34 mouse cellular contexts compared by ENCODE assay signal in the genomic region with DNA sequence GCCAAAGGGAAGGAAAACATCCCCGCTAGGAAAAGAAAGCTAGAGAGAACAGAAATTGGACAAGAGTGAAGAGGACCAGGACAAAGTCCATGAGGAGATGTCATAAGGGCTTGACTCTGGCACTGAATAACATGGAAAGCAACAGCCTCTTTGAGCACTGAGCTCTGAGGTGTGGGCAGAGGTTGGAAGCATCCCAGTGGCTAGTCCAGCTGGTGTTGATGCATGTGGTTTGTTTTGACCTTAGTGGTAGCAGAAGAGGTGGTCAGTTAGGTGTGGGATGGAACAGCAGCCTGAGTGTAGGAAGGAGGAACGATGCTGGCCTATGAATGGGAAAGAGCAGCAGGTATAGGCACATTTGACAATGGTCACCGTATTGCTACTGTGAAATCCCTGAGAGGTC.
"Had no signal": no experiment of that assay in that cellular context is flagged by ENCODE, and none has a peak within 500 bp of the region (broad histone marks: within the 10 kb centered on the region; RNA-seq: fewer than 3 reads in every experiment).

No protein-coding gene starts in this region.

- H3K4me2 ChIP-seq: heart, embryonic 11.5 days; heart, embryonic 12.5 days; heart, embryonic 13.5 days; heart, embryonic 15.5 days; hindbrain, embryonic 12.5 days; hindbrain, embryonic 13.5 days; hindbrain, embryonic 14.5 days; hindbrain, embryonic 15.5 days; intestine, embryonic 15.5 days; kidney, embryonic 15.5 days had no signal

- H3K27me3 ChIP-seq: heart, embryonic 12.5 days; heart, embryonic 13.5 days; heart, embryonic 15.5 days; hindbrain, embryonic 12.5 days; hindbrain, embryonic 13.5 days; hindbrain, embryonic 15.5 days; intestine, embryonic 15.5 days; kidney, embryonic 15.5 days had no signal

- H3K9ac ChIP-seq: heart, embryonic 12.5 days; heart, embryonic 13.5 days; heart, embryonic 15.5 days; hindbrain, embryonic 12.5 days; hindbrain, embryonic 13.5 days; hindbrain, embryonic 14.5 days; hindbrain, embryonic 15.5 days; intestine, embryonic 15.5 days; kidney, embryonic 15.5 days had no signal

- DNase-seq: heart, adult 2 months; heart, postnatal 10 days; heart, postnatal 14 days; heart, postnatal 36 days; heart, postnatal 4 days; kidney, adult 11 months; kidney, adult 18-20 months; kidney, adult 8-10 months; kidney, adult 9 months; kidney, postnatal 10 days; kidney, postnatal 14 days; kidney, postnatal 25 days; kidney, postnatal 4 days; layer of hippocampus, adult 9-11 months; layer of hippocampus, postnatal 36 days had no signal

- H3K4me3 ChIP-seq: heart, adult 2 months; heart, embryonic 10.5 days; heart, embryonic 12.5 days; heart, embryonic 13.5 days; heart, embryonic 15.5 days; hindbrain, embryonic 10.5 days; hindbrain, embryonic 12.5 days; hindbrain, embryonic 13.5 days; hindbrain, embryonic 15.5 days; intestine, embryonic 15.5 days; kidney, embryonic 15.5 days; layer of hippocampus, adult 2 months had no signal

- H3K4me1 ChIP-seq: heart, embryonic 10.5 days; heart, embryonic 12.5 days; heart, embryonic 13.5 days; heart, embryonic 15.5 days; hindbrain, embryonic 10.5 days; hindbrain, embryonic 12.5 days; hindbrain, embryonic 13.5 days; hindbrain, embryonic 15.5 days; intestine, embryonic 15.5 days had no signal

- ATAC-seq: hindbrain, embryonic 16.5 days; hindbrain, postnatal 0 days; inflammation-experienced regulatory T-cells, adult 6 months; intestine, embryonic 15.5 days; intestine, embryonic 16.5 days; intestine, postnatal 0 days had no signal

- H3K9me3 ChIP-seq: heart, embryonic 10.5 days; heart, embryonic 12.5 days; heart, embryonic 13.5 days; heart, embryonic 15.5 days; hindbrain, embryonic 10.5 days; hindbrain, embryonic 12.5 days; hindbrain, embryonic 13.5 days; hindbrain, embryonic 15.5 days; intestine, embryonic 15.5 days; kidney, embryonic 15.5 days had no signal

- H3K27ac ChIP-seq: heart, adult 2 months; heart, embryonic 10.5 days; heart, embryonic 13.5 days; heart, embryonic 15.5 days; hindbrain, embryonic 10.5 days; hindbrain, embryonic 12.5 days; hindbrain, embryonic 13.5 days; hindbrain, embryonic 14.5 days; hindbrain, embryonic 15.5 days; hindbrain, postnatal 0 days; intestine, embryonic 15.5 days; kidney, embryonic 15.5 days; kidney, postnatal 0 days; layer of hippocampus, adult 2 months had no signal
